Comparison of ENCODE assay signal across 8 mouse cellular contexts in the genomic region with DNA sequence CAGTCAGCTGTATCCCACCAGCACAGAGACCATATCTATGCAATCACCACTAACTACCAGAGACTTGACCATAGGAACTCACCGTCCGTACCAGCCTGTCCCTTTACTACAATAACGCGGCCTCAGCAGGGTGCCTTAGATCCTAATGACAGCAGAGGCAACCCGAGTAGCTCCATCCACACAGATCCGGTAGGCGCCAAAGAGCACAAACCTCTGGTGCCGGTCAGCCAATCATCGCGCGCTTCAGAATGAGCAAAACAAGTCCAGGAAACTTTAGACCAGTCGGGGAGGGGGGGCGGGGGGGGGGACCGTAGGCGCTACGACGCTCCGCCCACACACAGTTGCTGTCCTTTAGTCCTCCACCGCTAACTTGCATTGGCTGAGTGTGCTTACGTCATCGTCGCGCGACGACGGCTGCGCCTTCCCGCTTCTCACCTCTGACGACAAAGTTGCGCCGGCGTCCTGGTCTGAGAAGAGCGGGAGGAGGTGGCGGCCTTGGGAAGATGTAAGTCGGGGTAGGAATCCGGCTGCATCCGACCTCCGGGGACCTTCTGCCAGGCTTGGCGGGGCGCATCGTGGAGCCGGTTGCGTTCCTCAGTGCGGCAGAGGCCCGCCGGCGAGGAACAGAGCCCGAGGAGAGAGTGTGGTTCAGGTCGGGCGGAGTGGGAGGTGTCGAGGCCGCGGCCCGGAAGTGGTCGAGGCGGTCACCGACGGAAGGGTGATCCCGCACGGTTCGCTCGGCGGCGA. TPM values are rescaled to one million over a fixed set of nuclear protein-coding genes. Genes with fewer than 3 reads are reported as not detected.
DNase-seq lines count a peak whose midpoint lies in the region; ATAC-seq lines count a peak whose summit lies in the region.

A gene (plus strand): TSS at position 336 of the 747 bp plus-strand sequence.

- H3K4me3 ChIP-seq in heart, embryonic 14.5 days (ENCODE audit: control insufficient read depth in 1 of 2, insufficient read depth in 1 of 2, low read depth in 1 of 2, low read length in 2 of 2), result peak within 1 kb of the TSS; percentile 58 to 80
- peak within 1 kb of the TSS; percentile 77 for H3K4me3 ChIP-seq in liver, embryonic 13.5 days (replicated peaks)
- peak within 1 kb of the TSS; percentile 95 for H3K4me3 ChIP-seq in stomach, embryonic 16.5 days (replicated peaks; ENCODE audit: low read length)

- peaks cover 55% of the 10 kb centered on the region for H3K36me3 ChIP-seq in heart, embryonic 14.5 days (ENCODE audit: control insufficient read depth, insufficient read depth, low read length)
- peaks cover 60% of the 10 kb centered on the region for H3K36me3 ChIP-seq in liver, embryonic 13.5 days
- H3K36me3 ChIP-seq in stomach, embryonic 16.5 days (ENCODE audit: control insufficient read depth, insufficient read depth, low read length), result 0 out of 2 replicates have a peak, but pooled peaks cover 5% of the 10 kb centered on the region

- no peaks in the 10 kb centered on the region for H3K27me3 ChIP-seq in heart, embryonic 14.5 days (ENCODE audit: control insufficient read depth, insufficient read depth, low read length)
- no peaks in the 10 kb centered on the region for H3K27me3 ChIP-seq in liver, embryonic 13.5 days
- no peaks in the 10 kb centered on the region for H3K27me3 ChIP-seq in stomach, embryonic 16.5 days (ENCODE audit: control insufficient read depth, insufficient read depth, low read length)

- H3K9me3 ChIP-seq in heart, embryonic 14.5 days (ENCODE audit: control insufficient read depth, low read length), result no peaks in the 10 kb centered on the region
- no peaks in the 10 kb centered on the region for H3K9me3 ChIP-seq in liver, embryonic 13.5 days (replicated peaks)
- H3K9me3 ChIP-seq in stomach, embryonic 16.5 days (replicated peaks; ENCODE audit: control insufficient read depth, low read length), result no peaks in the 10 kb centered on the region

- peaks cover 4 to 35% of the 10 kb centered on the region in 2 experiments for H3K4me1 ChIP-seq in heart, embryonic 14.5 days (ENCODE audit: control insufficient read depth in 2 of 2, insufficient read depth in 2 of 2, low read length in 2 of 2)
- peaks cover 53% of the 10 kb centered on the region for H3K4me1 ChIP-seq in liver, embryonic 13.5 days (replicated peaks)
- peaks cover 12% of the 10 kb centered on the region for H3K4me1 ChIP-seq in stomach, embryonic 16.5 days (ENCODE audit: control insufficient read depth, insufficient read depth, low read length)

- peak within 1 kb of the TSS; percentile 89 for H3K9ac ChIP-seq in heart, embryonic 14.5 days (ENCODE audit: low read length)
- peak within 1 kb of the TSS; percentile 92 for H3K9ac ChIP-seq in liver, embryonic 13.5 days
- H3K9ac ChIP-seq in stomach, embryonic 16.5 days (ENCODE audit: low read length), result peak within 1 kb of the TSS; percentile 95

- H3K4me2 ChIP-seq in heart, embryonic 14.5 days (ENCODE audit: low read length), result peak within 1 kb of the TSS; percentile 75
- peak within 1 kb of the TSS; percentile 81 for H3K4me2 ChIP-seq in liver, embryonic 13.5 days
- H3K4me2 ChIP-seq in stomach, embryonic 16.5 days (ENCODE audit: low read depth, low read length), result peak within 1 kb of the TSS; percentile 88

- peak within 1 kb of the TSS; percentile 92 to 93 for H3K27ac ChIP-seq in heart, embryonic 14.5 days (replicated peaks in 1 of 2; ENCODE audit: control insufficient read depth in 1 of 2, insufficient read depth in 1 of 2, low read depth in 2 of 2, low read length in 2 of 2)
- peak within 1 kb of the TSS; percentile 97 for H3K27ac ChIP-seq in liver, embryonic 13.5 days
- H3K27ac ChIP-seq in stomach, embryonic 16.5 days (ENCODE audit: low read length), result peak within 1 kb of the TSS; percentile 94

- under 1% methylated on average over 58 of the region's 64 CpGs for WGBS in heart, embryonic 14.5 days
- under 1% methylated on average over 64 of the region's 64 CpGs for WGBS in liver, embryonic 13.5 days (ENCODE audit: insufficient replicate concordance)
- WGBS in stomach, embryonic 16.5 days, result under 1% methylated on average over 64 of the region's 64 CpGs

- peak; percentile 99 for DNase-seq in c-Kit-negative CD71-positive TER-119-positive erythroid progenitor cells, embryonic 14.5 days (ENCODE audit: low read depth, low spot score)
- peak; percentile 98 for DNase-seq in fibroblast of lung, adult 2 months (ENCODE audit: low read depth)
- DNase-seq in kidney, postnatal 14 days, result peak; percentile 97
- peak; percentile 95 for DNase-seq in liver, embryonic 13.5 days
- peak; percentile 100 for DNase-seq in neural tube, embryonic 10.5 days (ENCODE audit: extremely low spot score, low spot score)

- ATAC-seq in CD4-positive, CD25-positive, alpha-beta regulatory T cell, adult 4 months, result peak; percentile 89
- ATAC-seq in heart, embryonic 14.5 days (ENCODE audit: insufficient number of reproducible peaks, insufficient read depth, low FRiP score, low read depth), result peak; percentile 92
- peak; percentile 88 for ATAC-seq in liver, embryonic 13.5 days (ENCODE audit: low read depth)
- ATAC-seq in stomach, embryonic 16.5 days (ENCODE audit: insufficient read depth, low FRiP score), result peak; percentile 95

RNA-seq across cellular contexts. Expression of the gene that starts here (rescaled TPM):
- 100 to 1,000 TPM; 127 to 181 TPM for polyA plus RNA-seq in CD4-positive, CD25-positive, alpha-beta regulatory T cell, adult 4 months (2017; shearing (Covaris generic))
- 196 and 203 TPM in 2 replicates for polyA plus RNA-seq in heart, embryonic 14.5 days (2014; fragmentation: Nextera tagmentation; extraction: Ambion mirVana)
- polyA plus RNA-seq in liver, embryonic 13.5 days (2015; fragmentation: Nextera tagmentation; extraction: Ambion mirVana), result 151 and 173 TPM in 2 replicates
- polyA plus RNA-seq in stomach, embryonic 16.5 days (2015; fragmentation: Nextera tagmentation; extraction: Ambion mirVana), result 216 and 217 TPM in 2 replicates

Comparison
In these comparisons a context has a peak if more than half of its experiments do, and no peak if none do; other contexts are left out.
1. Peak in every context shown above with its lines: DNase-seq, ATAC-seq, H3K4me3 ChIP-seq and H3K27ac ChIP-seq.